Mouse (Mus musculus) common myeloid progenitor, adult 5-6 weeks (primary cell): Measurements from ENCODE around the gene Gm21292. TPM values are rescaled to one million over a fixed set of nuclear protein-coding genes. Genes with fewer than 3 reads are reported as not detected.
"Not testable (repeated sequence)": the region's sequence is repeated elsewhere in the genome, so short reads cannot be mapped to it uniquely, and the experiment has no call there.

ENCODE experiments used
- ATAC-seq: replicated peaks from 2 replicates; pipeline ENCODE4 v1.8.0; 2016; ENCODE audit warnings: low read depth, mild to moderate bottlenecking, moderate TSS enrichment, inconsistent platforms; ENCODE audit not compliant: poor library complexity, severe bottlenecking
- total RNA-seq: library from RNA; stranded (forward); fragments of 200-1000, 187-1606 nt; gene quantifications from 2 replicates; pipeline ENCODE4 v1.2.3, GENCODE M21; 2017

Gene Gm21292
- not detected in 2 replicates for total RNA-seq

DNA sequence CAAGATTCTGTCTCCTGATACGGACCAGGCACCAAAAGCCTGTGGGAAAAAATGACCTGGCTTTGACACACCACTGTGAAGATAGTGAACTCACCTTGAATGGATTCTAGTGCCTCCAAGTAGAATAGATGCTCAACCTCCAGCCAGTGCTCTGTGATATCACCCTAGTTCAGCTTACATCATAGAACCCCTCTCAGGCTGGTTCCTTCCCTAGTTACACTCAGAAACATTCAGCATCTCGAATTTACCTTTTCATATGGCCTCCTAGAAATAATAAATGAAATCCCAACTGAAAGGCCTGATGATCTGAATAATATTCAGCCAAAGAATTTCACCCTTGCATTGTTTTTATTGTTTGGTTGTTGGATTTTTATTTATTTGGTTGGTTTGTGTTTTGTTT lies at the start of gene Gm21292:
Gm21292 (minus strand) TSS at position 101 of the 400 bp plus-strand sequence.
- not testable (repeated sequence) for ATAC-seq

Other genes with a start within 250 kb of the Gm21292 start
- not detected in 2 replicates for gene Gm21721, start 68.3 kb upstream of the Gm21292 start, total RNA-seq
- not detected in 2 replicates for gene Gm21812, start 213.3 kb upstream of the Gm21292 start, total RNA-seq